Mouse (Mus musculus) cerebellum, adult 18-20 months (tissue): ENCODE measurements around the gene Ints2.

Experiments used
- DNase-seq, 2 experiments: peaks; one replicate each; pipeline ENCODE4 v3.0.0; 2021

The Ints2 gene

GRCm38 (mm10) chr11:86170743-86171142 lies 86.6 kb downstream of the Ints2 start:
- DNase-seq = no peak
